Mouse (Mus musculus): ENCODE measurements around the gene Ift46.
"Not testable (repeated sequence)": the region's sequence is repeated elsewhere in the genome, so short reads cannot be mapped to it uniquely, and the experiment has no call there.

Gene Ift46

DNA sequence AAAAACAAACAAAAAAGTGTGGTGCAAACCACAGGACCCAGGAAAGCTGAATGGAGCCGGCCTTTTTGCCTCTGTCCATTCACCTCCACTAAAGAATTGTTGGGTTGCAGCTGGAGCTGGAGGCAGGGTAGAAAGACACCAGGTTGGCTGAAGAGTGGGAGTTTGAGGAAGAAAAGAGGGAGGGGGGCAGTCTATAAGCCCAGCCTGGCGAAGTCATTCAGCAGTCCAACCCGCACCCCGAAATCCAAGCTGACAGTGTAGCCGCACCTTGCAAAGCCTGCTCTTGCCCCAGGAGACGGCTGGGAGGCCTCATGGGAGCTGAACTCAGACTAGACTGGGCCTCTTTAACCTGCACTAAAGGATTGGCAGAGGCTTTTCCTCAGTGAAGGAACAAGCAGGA, 31.8 kb upstream of the Ift46 start:
- no peak for DNase-seq (ENCODE audit: low read depth, low spot score)

DNA sequence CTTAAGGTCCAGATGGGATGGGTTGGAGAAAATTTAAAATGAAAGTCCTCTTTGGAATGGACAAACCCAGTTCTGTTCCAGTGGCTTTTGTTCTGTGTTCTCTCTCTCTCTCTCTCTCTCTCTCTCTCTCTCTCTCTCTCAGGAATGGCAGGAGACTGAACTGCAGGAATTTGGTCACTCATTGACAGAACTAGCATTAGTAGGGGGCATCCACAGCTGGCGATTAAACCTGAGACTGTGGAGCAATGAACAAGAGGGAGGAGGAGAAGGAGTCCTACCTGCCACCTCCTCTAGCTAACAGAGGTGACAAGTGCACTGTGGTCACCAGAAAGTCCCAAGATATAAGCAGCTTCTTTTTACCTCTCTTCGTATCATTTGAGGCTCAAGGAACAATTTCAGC, 31.4 kb upstream of the Ift46 start:
- DNase-seq (ENCODE audit: low read depth, low spot score) = no peak

DNA sequence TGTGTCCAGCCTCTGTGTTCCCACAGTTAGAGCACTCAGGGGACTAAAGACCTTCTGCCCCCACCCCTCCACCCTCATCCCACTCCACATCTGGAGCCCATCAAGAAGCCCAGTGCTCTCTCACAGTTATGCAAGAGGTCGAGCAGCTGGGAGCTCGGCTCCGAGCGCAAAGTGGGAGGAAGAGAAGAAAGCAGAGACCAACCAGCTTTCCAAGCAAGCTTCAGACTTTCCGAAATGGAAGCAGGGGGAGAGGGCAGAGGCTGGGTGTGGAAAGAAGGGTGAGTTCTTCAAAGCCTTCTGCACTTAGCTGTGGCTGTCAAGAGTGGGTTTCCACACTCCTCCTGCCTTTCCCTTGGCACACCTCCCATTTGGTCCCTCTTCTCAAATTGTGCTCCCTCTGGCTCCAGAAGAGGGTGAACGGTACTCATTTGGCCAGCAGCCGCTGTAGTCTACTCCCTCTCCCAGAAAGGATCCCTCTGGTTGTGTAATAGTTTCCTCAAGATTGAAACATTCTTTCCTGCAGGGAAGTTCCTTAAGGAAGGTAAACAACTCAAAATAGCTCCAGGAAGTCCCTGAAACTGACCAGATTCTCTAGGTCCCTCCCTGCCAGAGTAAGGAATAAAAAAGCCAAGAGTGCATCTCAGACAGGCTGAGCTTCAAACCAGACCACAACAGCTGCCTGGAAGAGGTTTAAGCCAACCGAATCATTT, 30.3 kb upstream of the Ift46 start:
- peak; percentile 73 for DNase-seq (ENCODE audit: low read depth, low spot score)

DNA sequence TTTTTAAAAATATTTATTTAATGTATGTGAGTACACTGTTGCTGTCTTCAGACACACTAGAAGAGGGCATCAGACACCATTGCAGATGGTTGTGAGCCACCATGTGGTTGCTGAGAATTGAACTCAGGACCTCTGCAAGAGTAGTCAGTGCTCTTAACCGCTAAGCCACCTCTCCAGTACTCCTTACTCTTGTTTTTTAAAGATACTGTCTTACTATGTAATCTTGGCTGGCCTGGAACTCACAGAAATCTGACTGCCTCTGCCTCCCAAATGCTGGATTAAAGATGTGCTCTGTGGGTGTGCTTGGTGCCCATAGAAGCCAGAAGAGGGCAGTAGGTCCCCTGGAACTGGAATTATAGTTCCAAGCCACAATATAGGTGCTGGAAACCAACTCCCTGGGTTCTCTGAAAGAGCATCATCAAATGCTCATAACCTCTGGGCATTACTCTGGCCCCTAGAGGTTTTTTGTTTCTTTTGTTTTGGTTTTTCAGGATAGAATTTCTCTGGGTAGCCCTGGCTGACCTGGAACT, 27.0 kb upstream of the Ift46 start:
- no peak for DNase-seq (ENCODE audit: low read depth, low spot score)

DNA sequence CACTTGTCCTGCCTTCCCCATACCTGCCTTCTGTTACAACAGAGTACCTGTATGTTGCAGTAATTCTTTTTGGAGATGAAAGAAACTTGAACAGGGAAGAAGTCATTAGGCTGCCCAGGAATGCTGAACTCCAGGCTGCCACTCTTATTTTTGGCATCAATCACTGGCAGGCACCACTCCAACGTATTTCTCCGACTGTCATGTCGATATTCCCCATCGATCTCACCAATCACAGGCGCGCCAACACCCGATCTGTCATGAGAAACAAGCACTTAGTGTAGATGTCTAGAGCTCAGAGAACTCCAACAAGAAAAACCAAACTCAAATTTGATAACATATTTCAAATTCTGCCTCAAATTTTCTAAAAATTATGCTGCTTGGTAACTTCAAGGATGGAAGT, 22.3 kb upstream of the Ift46 start:
- no peak for DNase-seq (ENCODE audit: low read depth, low spot score)

DNA sequence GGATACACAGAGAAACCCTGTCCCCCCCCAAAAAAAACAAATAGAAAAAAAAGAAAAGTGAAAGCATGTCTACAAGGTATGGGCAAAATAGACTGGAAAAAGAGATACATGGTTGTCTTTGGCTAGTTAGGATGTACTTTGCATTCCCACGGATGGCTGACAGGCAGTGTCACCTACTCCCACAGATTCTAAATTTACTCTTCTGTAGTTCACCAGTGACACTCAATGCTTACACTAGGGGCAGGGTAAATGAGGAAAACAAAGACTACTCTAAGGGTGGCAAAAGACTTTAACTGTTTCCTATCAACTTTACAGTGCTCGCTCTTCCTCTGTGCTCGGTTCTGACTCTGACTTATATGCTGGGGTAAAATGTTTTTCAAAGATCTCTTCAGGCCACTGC, 21.0 kb upstream of the Ift46 start:
- no peak for DNase-seq (ENCODE audit: low read depth, low spot score)

DNA sequence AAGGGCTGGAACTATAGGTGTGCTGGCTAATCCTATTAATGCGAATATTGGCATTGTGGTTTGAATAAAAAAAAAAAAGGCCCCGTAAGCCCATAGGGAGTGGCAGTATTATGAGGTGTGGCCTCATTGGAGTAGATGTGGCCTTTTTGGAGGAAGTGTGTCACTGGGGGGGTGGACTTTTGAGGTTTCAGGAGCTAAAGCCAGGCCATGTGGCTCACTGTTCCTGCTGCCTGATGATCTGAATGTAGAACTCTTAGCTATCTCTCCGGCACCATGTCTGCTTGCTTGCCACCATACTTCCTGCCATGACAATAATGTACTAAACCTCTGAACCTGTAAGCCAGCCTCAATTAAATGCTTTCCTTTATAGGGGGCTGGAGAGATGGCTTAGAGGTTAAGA, 20.4 kb upstream of the Ift46 start:
- no peak for DNase-seq (ENCODE audit: low read depth, low spot score)

DNA sequence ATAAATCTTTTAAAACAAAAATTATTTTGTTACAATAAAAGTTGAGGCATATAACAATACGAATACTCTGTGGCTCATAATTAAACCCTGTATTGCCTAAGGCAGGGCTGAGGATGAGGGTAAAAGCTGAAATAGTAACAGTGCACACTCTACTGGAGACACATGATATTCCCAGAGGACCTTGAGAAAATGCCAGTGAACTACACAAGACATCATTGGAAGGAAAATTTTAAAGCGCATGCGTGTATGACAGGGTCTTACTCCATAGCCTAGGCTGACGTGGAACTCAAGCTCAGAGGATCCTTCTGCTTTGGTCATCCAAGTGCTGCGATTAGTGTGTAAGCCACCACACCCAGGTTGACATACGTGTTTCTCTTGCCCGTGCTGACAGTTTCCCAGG, 19.2 kb upstream of the Ift46 start:
- DNase-seq (ENCODE audit: low read depth, low spot score) = no peak

DNA sequence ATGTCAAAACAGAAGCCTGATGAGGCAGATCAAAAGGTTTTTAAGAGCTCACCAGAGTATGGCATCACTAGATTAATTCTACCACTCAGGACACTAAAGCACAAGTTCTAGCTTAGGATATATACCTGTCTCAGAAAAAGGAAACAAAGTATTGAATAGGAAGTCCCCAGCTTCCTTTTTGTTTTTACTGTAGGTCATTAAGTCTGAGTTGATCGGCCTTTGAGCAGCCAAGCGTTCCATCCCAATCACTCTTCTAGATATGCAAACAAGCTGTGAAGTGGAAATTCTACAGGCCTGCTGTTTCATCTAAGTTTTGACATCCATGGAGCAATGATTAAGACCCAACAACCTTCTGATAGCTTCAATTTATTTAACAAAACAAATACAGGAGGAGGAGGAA, 6.8 kb upstream of the Ift46 start:
- DNase-seq (ENCODE audit: low read depth, low spot score) = no peak

DNA sequence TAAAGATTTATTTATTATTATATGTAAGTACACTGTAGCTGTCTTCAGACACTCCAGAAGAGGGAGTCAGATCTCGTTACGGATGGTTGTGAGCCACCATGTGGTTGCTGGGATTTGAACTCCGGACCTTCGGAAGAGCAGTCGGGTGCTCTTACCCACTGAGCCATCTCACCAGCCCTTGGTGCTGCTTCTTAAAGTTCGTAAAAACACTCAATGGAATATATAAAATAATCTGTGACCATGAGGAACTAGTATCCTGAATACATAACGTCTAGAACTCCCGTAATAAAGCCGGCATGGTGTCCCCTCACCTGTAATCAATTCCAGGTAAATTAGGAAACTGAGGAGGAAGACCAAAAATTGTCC, 304 bp downstream of the Ift46 start:
- DNase-seq (ENCODE audit: low read depth, low spot score) = not testable (repeated sequence)

DNA sequence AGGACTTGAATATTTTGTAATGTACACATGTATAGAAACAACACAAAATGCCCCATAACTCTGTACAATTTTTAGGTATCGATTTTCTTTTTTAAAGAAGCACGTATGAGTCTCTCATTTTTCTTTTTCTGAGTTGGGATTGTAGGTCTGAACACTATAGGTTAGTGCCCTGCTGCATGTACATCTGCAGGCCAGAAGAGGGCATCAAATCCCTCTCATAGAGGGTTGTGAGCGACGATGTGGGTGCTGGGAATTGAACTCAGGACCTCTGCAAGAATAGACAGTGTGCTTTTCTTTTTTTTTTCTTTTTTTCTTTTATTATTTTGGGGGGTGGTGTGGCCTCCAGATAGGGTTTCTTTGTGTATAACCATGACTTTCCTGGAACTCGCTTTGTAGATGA, 3.7 kb downstream of the Ift46 start:
- no peak for DNase-seq (ENCODE audit: low read depth, low spot score)

DNA sequence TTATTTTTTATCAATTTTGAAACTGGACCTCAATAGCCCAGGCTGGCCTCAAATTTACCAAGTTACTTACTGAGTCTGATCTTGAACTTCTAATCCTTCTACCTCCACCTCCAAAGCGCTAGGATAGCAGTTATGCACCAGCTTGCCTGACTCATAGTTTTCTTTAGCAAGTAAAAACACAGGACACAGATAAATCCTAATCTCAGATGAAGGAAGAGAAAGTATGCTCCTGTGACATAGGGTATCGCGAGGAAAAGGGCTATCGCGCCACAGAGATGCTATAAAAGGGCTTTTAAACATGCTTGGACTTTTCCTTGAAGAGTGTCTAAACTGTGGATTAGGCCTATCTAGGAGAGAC, 4.7 kb downstream of the Ift46 start:
- no peak for DNase-seq (ENCODE audit: low read depth, low spot score)

DNA sequence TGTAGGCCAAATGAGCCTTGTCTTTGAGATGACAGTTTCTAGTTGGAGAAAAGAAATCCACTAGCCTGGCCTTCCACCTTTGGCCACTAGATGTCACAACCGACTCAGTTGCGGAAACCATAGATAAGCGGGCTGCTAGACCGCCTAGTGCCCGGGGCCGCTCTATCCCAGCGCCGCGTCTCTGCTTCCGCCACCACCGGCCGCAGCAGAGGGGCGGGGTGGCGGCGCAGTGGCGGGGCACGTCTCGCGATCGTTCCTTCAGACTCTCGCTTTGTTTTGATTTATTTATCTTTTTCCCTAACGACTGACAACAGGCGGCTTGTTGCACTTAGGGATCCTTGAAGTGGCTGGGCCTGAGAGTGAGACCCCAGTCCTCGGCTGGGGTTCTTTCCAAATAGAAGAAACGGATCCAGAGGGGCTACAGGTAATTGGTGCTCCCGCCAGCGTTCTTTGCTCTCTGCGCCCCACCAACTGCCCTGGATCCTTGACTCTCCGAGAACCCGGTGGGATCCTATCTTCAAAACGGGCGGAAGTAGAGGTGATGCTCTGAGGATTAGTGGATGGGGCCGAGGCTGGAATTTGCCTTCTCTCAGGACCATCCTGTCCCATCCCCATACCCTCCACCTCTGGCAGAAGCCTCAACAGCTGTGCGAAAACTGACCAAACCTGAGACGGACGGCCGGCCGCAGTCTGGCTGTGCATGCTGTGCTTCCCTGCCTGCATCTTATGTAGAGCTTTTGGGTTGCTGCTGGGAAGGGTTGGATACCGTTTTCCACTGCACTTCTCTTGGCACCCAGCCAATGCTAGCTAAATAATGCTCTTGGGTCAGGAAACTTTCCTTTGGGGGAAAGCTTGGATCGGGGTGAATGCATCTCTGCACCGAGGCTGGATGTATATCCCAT, 5.3 kb downstream of the Ift46 start:
- peak; percentile 93 for DNase-seq (ENCODE audit: low read depth, low spot score)

DNA sequence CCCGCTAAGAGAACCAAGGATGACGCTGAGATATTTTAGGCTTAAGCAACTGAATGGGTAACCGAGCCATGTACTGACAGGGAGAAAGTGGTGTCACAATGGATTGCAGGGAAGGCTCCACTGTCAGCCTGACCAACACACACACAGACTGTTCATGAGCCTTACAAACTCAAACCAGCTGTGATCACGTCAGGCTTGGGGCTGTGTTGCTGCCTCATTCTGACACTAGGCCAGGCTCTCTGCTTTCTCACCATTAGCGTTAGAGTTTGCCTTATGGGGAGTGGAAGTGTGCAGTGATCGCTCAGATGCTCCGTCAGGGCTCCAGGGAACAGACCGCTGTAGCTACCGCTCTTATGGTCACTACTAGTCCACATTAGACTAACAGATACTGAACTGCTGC, 25.1 kb downstream of the Ift46 start:
- DNase-seq (ENCODE audit: low read depth, low spot score) = no peak

DNA sequence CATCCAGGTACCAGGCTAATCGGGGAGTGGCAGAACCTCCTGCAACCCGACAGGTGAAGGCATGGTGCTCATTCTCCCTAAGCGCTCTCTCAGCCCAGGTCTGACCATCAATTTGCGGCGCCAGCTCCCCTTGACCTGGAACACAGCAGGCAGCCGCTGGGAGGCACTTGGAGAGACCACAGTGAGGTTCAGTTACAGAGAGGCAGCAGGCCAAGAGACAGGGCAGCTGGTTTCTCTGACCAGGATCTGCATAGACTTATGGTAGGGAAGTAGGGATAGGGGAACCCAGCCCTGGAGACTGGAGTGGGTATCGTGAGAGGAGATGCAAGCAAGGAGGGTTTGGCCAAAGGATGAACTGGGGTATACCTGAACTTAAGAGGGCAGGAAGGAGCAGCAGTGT, 30.6 kb downstream of the Ift46 start:
- DNase-seq (ENCODE audit: low read depth, low spot score) = no peak

DNA sequence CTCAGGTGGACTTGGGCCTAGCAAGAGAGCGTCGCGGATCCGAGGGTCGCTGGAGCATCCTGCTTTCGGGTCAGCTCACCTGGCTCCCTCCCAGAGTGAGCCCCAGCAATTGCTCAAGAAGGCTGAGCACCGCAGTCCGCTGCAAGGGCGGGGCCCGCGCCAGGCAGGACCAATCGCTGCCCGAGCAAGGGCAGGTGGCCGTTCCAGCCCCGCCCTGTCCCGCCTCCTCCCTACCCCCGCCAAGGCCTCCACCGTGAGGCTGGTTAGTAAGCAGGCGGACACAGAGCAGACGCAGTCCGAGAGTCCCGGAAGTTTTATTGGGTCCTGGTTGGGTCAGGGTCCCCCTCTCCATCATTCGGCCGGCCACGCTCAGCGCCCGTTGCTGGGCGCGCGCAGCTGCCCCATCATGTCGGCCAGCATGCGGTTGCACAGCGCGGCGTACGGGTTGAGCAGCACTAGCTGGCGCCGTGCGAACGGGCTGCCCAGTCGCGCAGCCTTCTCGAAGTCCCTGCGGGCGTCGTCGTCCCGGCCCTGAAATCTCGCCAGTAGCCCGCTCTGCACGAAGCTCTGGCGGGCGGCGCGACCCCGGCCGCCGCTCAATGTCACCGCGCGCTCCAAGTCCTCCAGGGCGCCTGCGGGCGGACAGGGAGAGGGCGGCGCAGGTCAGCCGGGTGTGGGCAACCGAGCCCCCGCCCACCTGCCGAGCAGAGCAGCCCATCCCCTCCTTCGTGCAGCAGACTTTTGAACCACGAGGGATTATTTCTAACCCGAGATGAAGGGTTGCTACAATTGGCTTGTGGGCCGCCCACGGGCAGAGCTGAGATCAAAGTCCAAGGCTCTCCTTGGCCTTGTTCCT, 31.6 kb downstream of the Ift46 start, which contains the start of gene Tmem25:
Gene Tmem25, minus strand, starts transcription at position 206 of the 856 bp plus-strand sequence.
- peak; percentile 73 for DNase-seq (ENCODE audit: low read depth, low spot score)

DNA sequence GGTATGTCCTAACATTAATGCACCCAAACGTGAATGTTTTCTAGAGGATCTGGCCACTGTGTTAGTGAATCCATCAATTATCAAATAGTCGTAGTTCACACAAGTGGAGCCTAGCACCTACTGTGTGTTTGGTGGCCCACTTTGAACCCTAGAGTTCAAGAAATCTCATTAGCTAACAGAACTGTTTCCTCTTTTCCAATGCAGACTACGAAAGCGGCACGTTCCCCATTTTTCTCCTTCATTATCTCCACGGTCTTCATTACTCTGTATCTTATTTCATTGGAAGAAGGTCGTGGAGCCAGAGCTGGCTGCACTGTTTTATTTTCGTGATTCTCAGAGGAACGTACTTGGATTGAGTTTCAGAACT, 32.2 kb downstream of the Ift46 start:
- DNase-seq (ENCODE audit: low read depth, low spot score) = no peak

DNA sequence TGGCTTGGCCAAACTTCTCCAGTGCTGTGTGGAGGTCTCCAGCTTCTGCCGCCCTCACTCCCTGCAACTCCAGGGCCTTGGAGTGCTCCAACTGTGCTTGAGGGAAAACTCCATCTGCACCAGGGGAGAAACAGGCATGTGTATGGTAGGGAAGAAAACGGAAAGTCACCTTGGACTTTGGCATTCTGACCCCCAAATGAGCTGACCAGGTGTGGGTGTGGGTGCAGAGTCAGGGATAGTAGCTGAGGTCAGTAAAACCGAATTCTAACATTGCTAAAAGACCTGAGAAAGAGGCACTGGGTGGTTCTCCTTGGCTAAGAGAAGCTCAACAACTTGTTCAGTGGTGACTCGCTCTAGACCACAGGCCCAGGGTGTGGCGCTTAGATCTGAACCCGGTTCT, 34.0 kb downstream of the Ift46 start:
- no peak for DNase-seq (ENCODE audit: low read depth, low spot score)

DNA sequence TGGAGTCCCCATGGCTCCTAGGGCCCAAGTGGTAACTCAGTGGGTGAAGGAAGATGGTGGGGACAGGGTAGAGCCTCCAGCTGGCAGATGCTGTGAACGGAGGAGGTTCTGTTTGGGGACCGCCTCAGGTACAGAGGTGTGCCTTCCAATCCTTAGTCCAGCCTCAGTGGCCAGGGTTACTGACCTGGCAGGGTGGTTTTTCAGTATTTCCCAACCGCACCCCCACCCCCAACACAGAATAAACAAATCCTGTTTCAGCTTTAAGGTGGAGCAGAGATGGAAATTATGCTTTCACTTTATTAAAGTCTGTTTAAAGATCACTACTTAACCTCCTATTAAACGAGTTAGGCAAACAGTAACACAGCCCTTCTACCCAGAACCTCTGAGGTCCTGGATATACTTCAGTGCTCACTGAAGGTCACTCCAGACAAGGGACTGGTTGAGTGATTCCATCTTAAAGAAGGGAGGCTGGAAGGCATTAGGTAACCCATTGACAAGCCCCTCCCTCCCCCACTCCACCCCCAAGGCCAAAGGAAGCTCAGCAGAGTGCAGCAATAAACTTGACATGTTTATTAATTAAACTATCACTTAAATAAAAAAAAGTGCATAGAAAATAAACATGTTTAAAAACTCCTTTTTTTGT, 35.2 kb downstream of the Ift46 start, which contains the start of gene Ttc36:
Gene Ttc36, minus strand, starts transcription at position 265 of the 643 bp plus-strand sequence.
- no peak for DNase-seq (ENCODE audit: low read depth, low spot score)

DNA sequence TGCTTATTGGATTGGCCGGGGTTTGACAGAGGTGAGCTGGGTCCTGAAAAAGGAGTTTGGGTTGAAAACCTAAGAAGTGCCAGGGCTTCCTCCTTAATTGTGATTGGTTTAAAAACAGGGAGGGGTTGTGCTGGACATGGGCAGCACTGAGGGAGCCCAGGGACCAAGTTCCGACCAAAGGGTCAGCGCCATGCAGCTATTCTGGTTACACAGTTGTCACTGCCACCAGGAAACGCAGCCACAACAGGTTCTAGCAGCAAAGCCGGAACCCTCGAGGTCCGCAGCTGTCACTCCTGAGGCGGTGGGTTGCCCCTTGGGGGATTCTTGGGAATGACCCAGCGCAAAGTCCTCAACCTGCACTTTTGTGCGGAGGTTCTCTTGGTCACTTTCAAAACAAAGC, 37.0 kb downstream of the Ift46 start:
- no peak for DNase-seq (ENCODE audit: low read depth, low spot score)

DNA sequence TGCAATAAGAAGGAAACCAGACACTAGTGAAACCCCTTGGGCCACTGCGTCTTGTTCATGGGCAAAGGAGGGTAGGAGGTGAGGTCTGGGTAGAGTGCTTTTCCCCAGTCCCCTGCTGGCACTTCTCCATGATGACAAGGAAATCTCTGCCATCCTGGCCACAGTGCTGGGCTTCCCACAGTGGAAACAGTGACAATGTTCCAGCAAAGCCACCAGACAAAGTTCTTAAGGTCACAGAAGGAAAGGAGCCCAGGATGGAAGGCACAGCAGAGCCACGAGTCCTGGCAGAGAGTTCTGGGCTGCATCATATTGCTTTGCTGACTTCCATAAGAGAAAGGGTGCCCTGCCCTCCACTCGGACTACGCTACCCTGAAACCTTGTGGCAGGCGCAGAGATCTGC, 37.8 kb downstream of the Ift46 start:
- DNase-seq (ENCODE audit: low read depth, low spot score) = no peak

DNA sequence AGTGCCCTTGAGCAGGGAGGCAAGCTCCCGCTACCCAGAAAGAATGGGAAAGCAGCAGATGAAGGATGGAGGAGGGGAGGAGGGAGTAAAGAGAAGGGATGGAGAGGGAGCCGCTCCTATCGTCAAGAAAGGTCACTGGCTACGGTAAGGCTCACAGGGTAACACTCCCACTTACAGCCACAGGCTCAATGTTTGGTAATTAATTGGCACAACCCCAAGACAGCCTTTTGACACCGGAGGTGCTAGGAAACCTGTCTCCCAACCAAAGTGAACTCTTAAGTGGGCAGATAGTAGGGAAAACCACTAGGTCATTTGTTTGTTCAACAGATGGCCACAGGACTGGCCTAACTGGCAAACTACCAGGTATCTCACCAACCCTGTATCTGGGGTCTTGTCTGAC, 39.4 kb downstream of the Ift46 start:
- no peak for DNase-seq (ENCODE audit: low read depth, low spot score)

All from forelimb bud, embryonic 11.5 days (tissue).